Mouse (Mus musculus) adrenal gland, adult 8-10 months (tissue): ENCODE results near the gene Serinc2. TPM values are rescaled to one million over a fixed set of nuclear protein-coding genes. Genes with fewer than 3 reads are reported as not detected.
A peak's percentile ranks its signal among the peaks of the same experiment; 100 is the strongest.
"Not testable (repeated sequence)": the region's sequence is repeated elsewhere in the genome, so short reads cannot be mapped to it uniquely, and the experiment has no call there.

Experiments
- DNase-seq: peaks from one replicate; pipeline ENCODE4 v3.0.0; 2022
- total RNA-seq, 4 experiments: library from RNA; stranded (reverse); gene quantifications; 2 replicates each; pipeline ENCODE4 v1.2.4; 2022

Gene Serinc2
- total RNA-seq, 4 experiments from 2014 or later = 1.2 to 3.2 (median 1.4) TPM

DNA sequence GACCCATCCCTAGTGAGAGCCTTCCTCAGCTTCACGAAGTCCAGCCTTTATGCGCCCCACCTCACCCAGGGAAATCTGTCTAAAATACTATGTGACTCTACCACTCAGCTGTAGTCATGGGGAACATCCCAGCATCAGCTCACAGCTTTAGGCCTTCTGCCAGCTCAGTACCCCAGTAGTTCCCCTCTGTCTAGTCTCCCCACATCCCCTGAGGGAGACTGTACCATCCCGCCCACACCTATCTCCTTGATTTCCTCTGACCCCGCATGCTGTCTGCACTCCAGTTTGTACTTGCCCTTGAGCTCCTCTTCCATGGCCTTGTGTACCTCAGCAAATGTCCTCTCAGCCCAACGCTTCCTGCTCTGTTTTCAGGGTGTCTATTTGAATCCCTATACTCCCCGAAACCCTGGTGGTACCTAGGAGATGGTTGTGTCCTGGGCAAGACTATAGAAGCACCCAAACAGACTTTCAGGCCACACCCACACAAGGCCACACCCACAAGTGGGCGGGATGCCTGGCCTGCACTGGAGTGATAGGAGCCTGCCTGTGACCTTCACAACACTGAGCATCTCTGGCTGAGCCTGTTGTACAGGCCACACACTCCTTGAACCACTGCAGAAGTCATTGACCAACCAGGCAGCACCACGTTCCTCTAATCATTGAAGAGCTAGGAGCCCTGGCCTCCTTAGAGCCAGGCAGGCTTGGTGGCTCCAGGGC, 26.4 kb downstream of the Serinc2 start:
- DNase-seq = peak; percentile 69

DNA sequence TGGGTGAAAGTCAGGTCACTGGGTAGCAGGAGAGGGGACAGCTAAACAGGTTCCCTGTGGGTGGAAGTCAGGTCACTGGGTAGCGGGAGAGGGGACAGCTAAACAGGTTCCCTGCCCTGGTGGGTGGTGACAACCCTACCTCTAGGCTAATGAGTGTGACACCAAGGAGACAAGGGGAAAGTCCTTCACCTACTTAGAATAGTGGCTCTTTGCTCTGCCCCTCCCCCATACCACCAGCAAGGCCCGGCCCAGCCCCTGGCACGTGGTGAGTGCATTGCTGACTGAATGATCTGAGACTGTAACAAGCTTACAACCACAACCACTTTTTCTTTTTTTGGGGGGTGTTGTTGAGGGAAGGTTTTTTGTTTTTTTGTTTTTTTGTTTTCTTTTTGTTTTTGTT, 27.2 kb downstream of the Serinc2 start:
- no peak for DNase-seq

DNA sequence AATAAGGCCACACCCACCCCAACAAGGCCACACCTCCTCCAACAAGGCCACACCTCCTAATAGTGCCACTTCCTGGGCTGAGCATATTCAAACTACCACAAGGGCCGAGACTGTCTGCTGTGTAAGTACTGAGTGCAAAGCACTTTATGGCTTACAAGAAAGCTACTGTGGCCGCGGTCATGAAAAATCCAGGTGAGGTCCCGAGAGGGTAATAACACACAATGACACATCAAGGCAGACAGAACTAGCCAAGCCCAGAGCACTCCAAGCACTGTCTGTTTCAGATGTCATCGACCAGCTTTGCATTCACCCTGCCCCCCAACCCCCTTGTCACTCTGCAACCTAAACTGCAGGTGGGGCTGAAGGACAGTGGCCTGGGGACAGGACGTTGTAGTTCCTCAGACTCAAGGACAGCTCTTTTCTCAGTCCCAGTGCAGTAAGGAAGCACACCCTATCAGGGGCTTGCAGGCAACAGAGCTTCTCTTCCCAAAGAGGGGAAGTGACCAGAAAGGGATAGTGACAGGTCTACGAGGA, 27.8 kb downstream of the Serinc2 start:
- no peak for DNase-seq

DNA sequence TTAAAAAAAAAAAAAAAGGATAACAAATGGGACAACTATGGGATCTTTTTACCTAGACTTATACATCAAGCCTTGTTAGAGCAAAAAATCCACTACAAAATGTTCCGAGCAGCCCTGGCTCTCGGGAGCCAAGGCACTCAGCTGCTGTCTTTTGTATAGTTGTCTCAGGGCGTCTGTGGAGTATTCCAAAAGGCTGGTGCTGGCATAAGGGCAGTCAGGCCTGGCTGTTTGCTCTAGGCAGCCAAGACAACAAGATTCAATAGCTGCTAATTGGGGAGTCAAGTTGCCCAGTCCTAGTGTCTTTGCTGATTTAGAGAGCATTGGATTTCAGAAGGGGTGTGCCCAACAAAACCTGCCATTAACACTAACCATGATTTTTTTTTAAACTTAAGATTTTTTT, 30.4 kb downstream of the Serinc2 start:
- no peak for DNase-seq

DNA sequence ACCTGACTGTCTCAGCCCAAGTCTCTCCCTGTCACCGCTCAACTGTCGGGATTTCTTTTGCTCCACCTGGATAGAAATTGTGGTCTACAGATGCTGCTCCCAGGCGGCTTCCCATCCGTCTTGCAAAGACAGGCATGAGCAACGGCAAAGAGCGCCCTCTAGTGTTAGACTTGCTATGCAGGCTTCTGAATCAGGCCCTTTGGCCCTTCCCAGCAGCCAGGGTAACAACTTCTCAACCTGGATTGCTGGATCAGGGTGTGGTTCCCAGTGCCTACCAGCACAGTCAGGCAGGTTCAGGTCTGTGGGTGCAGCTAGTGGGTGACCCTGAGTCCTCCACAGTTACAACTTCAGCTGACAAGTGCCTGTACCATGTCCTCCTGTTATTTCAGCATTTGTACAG, 32.9 kb downstream of the Serinc2 start:
- DNase-seq = peak; percentile 59

DNA sequence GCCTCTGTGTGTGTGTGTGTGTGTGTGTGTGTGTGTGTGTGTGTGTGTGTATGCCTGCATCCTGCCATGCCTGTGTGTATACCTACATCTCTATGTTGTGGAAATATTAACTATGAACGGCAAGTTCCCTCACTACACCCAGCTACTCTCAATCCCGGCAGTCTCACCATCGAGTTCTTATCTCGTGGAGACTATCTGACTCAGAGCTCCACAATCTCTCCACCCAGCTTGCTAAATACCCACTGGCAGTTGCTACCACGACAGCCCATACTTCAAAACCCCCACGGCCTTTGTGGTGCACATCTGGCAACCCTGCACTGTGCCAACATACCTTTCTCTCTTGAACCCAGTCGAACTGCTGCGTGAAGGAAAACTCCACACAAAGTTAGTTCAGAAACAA, 34.3 kb downstream of the Serinc2 start:
- no peak for DNase-seq

DNA sequence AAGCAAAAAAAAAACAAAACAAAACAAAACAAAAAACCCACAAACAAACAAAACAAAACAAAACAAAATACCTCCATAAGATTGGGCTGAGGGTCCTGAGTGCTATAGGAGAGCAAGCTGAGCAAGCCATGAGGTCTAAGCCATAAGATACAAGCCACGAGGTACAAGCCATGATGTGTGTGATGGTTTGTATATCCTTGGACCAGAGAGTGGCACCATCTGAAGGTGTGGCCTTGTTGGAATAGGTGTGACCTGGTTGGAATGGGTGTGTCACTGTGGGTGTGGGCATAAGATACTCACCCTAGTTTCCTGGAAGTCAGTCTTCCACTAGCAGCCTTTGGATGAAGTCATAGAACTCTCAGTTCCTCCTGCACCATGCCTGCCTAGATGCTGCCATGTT, 35.4 kb downstream of the Serinc2 start:
- not testable (repeated sequence) for DNase-seq

DNA sequence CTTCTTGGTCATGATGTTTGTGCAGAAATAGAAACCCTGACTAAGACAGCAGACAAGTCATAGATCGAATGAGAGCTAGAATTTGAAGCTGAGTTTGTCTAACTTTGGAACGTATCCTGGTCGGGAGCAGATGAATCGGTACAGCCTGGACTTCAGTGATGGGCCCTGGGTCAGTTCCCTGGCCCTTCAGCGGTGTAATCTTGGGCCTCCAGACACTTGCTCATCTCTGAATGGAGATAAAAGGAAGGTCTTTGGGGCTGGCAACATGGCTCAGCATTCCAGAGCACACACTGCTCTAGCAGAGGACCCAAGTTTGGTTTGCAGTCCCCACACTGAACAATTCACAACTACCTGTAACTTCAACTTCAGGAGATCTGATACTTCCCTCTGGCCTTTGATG, 36.0 kb downstream of the Serinc2 start:
- DNase-seq = no peak

DNA sequence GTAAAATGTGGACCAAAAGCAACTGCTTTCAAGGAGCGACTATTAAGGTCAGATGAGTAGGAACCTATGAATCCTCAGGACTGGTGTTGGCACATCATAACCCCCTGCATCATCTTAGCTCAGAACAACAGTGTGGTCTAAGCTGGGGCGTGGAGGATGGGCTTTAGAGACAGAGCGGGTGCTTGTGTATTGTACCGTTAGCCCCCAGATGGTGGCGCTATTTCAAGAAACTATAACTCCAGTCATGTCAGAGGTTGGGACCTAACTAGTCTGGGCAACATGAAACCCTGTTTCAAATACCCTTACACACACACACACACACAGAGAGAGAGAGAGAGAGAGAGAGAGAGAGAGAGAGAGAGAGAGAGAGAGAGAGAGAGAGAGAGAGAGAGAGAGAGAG, 38.3 kb downstream of the Serinc2 start:
- no peak for DNase-seq

DNA sequence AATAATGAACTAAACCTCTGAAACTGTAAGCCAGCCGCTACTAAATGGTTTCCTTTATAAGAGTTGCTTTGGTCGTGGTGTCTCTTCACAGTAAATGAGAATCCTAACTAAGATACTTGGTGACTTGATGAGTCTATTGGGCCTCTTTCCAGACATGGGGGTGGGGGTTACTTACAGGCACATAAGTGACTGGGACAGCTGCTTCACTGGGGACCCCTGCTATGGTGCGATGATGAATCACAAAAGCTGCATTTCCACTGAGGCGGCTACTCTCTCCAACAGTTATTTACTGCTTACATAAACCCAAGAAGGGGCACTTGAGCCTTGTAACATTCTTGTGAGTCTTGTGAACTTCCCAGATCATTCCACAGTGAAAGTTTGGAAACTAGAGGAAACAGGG, 41.4 kb downstream of the Serinc2 start:
- no peak for DNase-seq

DNA sequence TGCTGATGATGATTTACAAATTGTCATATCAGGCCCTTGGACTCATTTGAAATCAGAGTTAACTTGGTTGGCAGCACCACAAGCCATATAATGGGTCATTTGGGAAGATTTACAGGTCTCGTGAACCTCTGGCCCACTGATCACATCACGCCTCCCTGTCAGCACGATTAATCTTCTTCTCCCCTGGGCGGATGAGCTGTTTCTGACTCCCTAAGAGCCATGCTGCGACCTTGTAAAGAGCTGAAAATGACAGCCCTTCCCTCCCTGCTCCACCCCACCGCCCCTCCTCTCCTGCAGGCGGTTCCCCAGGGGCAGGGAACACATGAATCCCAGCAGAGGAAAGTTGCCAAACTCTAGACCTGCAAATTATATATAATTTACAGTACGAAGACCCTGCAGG, 42.6 kb downstream of the Serinc2 start:
- peak; percentile 50 for DNase-seq

DNA sequence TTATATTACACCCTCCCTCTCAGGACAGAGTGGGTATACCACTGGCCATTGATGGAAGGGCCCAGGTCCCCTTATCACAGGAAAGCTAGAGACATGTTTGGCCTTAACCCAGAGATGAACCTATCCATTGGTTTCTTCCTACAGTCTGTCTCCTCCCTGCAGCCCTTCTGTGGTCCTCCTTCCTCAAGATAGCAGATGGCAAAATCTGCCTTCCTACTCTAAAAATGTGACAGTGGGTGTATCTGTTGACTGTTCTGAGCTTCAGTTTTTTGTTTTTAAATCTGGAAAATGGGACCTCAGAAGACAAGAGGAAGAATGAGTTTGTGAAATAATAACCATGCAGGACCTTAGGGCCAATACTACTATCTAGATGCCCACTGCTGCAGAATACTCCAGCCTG, 54.9 kb downstream of the Serinc2 start:
- DNase-seq = no peak

DNA sequence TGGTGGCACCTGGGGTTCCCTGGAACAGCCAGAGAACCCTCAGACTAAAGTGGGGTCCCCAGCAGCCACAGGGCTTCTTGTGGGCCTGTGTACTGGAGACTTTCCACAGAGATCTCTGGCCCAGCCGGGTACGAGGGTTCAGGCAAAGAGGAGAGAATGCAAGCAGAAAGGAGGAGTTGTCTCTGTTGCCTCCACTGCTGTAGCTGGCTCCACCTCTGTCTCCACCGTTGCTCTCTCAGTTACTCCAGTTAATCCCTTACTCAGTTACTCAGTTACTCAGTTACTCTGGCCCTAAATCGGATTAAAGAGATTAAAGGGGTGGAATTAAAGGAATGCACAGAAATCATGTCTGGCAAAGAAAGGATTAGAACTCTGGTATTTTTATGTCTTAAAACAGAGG, 56.8 kb downstream of the Serinc2 start, which contains the start of gene Gm853:
Gm853 (minus strand) TSS at position 223 of the 400 bp plus-strand sequence.
- DNase-seq = no peak

DNA sequence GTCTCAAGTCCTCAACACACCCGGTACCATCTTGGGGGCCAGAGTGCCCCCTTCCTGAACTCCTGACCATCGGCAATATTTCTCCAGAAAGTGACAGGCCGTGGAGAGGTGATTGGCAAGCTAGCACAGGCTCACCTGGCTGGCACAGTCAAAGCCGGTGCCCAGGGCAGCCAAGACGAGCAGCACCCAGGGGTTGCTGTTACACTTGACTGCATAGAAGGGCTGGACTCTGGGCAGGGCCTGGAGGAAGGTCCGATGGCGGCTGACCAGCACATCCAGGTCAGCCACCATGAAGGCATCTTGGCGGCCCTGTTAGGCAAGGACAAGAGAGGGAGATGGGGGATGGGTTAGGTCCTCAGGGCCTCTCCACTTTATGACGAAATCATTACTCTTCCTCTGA, 58.8 kb downstream of the Serinc2 start:
- no peak for DNase-seq

DNA sequence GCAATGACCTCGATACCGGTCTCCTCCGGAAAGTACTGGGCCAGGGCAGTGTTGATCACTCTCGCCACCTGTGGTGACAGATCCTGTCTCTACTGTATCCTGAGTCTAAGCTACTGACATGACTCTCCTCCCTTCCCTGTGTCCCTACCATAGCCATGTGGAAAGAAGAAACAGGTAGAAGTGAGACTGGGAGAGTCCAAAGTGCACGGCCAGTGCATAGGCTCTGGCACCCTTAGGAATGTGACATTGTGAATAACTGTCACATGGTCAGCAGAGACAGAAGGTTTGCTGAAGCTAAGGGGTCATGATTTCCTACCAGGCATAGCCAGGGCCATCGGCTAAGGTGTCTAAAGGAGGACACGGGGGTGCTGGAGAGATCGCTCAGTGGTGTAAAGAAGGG, 63.6 kb downstream of the Serinc2 start:
- no peak for DNase-seq

DNA sequence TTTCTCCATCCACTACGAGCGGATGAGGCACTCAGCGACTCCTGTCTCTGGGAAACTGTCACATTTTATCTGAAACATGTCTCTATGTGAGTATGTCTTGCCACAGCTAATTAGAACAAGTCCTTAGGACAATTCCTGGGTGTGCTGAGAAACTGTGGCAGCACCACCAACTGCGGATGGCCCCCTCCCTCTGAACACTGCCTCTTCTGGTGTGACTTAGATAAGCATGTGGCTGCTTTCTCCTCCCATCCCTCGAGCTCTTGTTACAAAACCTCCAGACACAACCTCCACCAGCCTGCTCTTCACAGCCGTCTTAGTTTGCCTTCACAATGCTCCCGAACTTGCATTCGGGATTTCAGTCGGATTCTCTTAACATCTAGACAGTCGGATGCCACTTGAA, 65.1 kb downstream of the Serinc2 start:
- no peak for DNase-seq

DNA sequence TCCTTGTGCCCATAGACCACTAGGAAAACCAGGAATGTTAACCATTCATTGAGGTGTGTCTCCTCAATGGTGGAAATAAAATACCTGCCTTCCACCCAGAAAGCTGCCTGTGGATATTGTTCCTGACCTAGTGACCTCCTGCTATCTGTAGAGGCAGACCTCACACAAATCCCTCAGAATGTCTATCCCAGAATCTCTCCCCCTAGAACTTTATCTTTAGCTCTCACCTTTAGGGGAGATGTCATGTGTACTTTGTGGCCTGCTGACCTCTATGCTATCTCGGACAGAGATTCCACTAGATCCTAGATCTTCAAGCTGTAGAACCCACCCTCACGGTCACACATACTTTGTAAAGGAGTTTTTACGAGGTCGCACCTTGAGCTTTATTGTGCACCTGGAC, 65.8 kb downstream of the Serinc2 start:
- no peak for DNase-seq

DNA sequence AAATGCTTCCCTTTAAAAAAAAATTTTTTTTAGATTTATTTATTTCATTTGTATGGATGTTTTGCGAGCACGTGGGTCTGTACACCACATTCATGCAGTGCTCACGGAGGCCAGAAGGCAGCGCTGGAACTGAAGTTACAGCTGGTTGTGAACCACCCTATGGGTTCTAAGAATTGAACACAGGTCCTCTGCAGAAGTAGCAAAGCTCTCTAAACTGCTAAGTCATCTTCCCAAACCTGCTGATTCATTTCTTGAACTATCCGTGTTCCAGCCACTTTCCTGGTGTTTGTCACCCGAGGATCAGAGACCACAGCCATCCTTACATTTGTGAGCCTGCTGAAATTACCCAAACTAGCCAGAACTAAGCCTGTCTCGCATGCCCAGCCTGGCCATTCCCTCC, 66.6 kb downstream of the Serinc2 start:
- no peak for DNase-seq

DNA sequence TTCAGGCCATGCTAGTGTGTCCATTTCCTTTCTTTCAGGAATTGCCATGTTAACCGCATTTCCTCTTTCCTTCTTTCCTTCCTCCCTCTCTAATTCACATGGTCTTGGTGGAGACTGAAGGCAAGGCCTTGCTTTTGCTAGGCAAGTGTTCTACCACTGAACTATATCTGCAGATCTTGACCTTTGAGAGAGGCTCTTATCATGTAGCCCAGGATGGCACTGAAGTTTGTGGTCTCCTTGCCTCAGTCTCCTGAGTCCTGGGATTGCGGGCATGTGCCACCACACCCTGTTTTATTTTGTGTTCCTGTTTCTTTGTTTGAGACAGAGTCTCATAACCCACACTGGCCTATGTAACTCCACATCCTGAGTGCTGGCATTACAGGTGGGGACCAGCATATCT, 67.1 kb downstream of the Serinc2 start:
- DNase-seq = no peak

Other genes with a start within 250 kb of the Serinc2 start
- 10 to 100 TPM in 3 of 4 experiments, 1 to 10 TPM in 1; 10.0 to 31.9 (median 19.9) TPM for gene Col16a1, start 231.4 kb downstream of the Serinc2 start, total RNA-seq
- gene Pef1, start 176.6 kb downstream of the Serinc2 start, total RNA-seq = 10 to 100 TPM; 81.1 to 93.8 (median 85.9) TPM
- gene Hcrtr1, start 139.8 kb downstream of the Serinc2 start, total RNA-seq = 1 to 10 TPM in 2 of 4 experiments, under 1 TPM in 2; 0.49 to 1.9 (median 1.3) TPM
- 100 to 1,000 TPM in 2 of 4 experiments, 10 to 100 TPM in 2; 80.9 to 133 (median 107) TPM for gene Tinagl1, start 104.1 kb downstream of the Serinc2 start, total RNA-seq
- not detected for gene Gm853, start 56.8 kb downstream of the Serinc2 start, total RNA-seq
- 10 to 100 TPM in 3 of 4 experiments, 1 to 10 TPM in 1; 10.0 to 66.6 (median 44.7) TPM for gene Fabp3, start 29.4 kb upstream of the Serinc2 start, total RNA-seq
- under 1 TPM in 1 of 4 experiments, not detected in 3; 0.86 TPM for gene Gm10570, start 29.5 kb upstream of the Serinc2 start, total RNA-seq
- gene Zcchc17, start 80.7 kb upstream of the Serinc2 start, total RNA-seq = 10 to 100 TPM; 40.8 to 55.8 (median 48.3) TPM
- gene Snrnp40, start 80.9 kb upstream of the Serinc2 start, total RNA-seq = 10 to 100 TPM; 35.7 to 41.7 (median 37.4) TPM